Mouse (Mus musculus) 416B (cell line): ENCODE measurements around the gene Baiap2l1.
A peak's percentile ranks its signal among the peaks of the same experiment; 100 is the strongest.
"Not testable (repeated sequence)": the region's sequence is repeated elsewhere in the genome, so short reads cannot be mapped to it uniquely, and the experiment has no call there.

Experiments
- DNase-seq: peaks from one replicate; pipeline ENCODE4 v3.0.0; 2011; ENCODE audit warnings: low read depth

The Baiap2l1 gene

DNA sequence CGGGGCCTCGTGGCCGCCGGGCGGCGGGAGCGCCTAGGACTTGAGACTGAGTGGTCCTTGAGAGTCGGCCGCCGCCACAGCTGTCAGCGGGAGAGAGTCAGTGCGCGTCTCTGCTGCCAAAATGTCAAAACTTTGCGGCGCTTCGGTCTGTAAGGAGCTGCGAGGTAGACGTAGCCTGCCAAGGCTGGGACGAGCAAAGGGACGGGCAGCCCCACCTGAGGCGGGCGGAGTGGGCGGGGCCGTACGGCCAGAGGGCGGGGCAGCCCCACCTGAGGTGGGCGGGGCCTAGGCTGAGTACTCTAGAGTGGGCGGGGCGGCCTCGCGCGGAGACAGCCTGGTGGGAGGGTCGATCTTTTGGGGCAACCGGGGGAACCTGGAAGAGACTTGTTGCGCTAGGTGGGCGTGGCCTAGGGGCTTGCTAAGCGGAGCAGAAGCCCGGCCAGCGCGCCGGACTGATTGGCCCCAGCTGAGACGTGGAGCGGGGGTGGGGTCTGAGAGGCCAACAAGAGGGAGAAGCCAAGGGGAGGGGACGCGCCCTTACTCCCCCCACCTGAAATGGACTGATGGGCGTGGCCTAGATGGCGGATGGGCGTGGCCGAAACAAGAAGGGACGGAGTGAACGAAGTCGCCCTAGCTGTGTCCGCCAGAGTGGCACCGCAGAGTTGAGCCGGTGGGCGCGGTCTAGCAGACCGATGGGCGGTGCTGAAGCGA, at the start of gene Baiap2l1:
TSS of gene Baiap2l1 (minus strand) at position 232 of the 711 bp plus-strand sequence.
- no peak for DNase-seq

DNA sequence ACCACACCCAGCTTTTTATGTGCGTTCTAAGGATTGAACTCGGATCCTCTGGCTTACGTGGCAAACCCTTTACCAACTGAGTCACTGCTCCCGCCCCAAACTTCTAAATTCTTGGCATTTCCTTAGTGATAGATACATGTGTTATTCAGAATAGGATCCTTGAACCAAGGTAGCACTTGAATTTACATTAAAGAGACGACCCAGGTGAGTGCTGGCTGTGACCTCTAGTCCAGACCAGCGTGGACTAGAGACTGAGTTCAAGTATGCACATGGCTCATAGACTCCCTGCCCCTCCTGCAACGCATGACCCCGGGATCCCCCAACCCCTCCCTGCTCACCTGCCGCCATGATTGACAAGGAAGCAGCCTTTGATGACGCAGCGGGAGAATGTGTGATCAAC, 48.3 kb upstream of the Baiap2l1 start:
- DNase-seq: no peak

DNA sequence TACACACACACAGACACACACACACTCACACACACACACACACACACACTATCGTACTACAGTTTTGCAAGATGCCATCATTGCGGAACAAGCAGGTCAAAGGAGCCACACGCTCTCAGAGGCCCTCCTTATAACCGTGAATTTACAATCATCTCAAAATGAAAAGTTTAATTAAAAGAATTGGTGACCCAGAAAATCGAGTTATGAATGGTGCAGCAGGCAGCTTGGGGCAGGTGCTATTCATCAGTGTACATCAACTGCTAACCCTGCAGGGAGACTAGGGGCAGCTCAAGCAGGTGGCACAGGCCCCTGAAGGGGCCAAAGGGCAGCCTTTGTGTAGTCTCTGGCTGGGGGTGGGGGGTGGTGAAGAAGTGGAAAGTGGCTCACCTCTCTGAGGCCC, 42.9 kb upstream of the Baiap2l1 start:
- DNase-seq: no peak

DNA sequence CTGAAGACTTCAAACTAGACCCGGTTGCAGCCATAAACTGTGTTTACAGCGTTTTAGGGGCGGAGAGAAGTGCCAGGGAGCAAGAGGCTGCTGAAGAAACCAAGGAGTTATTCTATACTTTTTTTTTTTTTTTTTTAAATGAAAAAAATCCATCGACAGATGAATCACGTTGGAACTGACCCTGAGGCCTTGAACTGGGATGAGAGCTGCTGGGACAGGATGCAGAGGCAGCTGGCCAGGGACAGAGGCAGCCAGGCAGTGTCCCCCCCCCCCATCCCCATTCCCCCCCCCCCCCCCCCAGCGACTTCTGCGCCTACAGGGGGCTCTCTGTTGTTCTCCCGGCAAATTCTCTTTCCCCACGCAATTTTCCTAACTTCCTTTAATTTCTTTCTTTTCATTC, 39.7 kb upstream of the Baiap2l1 start:
- DNase-seq: no peak

DNA sequence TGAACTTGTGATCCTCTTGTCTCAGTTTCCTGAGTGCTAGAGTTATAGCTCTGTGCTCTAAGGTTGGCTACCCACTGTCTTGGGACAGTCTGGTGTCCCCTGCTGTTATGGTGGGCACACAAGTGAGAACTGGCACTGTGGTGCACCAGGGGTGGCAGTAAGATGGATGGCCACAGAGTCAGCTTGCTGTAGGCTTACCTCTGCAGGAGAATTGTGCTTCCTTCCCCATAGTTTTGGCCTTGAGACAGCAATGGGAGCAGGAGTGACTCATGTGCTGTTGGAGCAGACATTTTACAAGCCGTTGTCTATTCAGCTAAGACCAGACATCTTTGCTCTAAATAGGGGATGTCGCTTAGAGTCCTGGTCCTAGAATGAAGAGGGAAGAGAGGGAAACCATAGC, 36.2 kb upstream of the Baiap2l1 start:
- no peak for DNase-seq

DNA sequence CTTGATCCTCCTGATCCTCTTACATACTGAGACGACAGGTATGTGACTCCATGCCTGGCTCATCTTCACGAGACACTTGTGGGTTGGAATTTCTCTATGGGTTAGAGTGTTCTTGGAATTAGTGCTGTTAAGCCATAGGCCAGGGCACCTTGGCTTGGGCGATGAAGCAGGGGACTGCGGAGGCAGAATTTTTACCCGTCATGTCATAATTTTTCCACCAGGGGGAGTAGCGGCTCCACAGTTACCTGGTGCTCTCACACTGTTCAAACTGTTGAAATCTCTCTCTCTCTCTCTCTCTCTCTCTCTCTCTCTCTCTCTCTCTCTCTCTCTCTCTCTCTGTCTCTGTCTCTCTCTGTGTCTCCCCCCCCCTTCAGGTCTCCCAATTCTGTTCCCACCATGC, 29.9 kb upstream of the Baiap2l1 start:
- peak; percentile 30 for DNase-seq

DNA sequence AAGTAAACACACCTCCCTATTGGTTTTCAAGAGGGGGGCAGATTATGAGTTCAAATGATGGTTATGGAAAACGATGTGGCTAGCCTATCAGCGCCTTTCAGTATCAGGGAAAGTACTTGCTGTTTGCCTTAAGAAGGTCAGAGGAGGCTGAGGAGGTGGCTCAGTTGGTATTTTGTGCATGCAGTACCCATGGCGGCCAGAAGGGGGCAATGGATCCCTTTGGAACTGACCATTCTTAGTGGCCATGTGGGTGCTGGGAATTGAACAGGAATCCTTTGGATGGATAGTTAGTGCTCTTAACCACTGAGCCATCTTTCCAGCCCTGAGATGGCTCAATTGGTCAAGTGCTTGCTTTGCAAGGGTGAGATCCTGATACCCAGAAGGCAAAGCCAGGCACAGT, 26.0 kb upstream of the Baiap2l1 start:
- no peak for DNase-seq

DNA sequence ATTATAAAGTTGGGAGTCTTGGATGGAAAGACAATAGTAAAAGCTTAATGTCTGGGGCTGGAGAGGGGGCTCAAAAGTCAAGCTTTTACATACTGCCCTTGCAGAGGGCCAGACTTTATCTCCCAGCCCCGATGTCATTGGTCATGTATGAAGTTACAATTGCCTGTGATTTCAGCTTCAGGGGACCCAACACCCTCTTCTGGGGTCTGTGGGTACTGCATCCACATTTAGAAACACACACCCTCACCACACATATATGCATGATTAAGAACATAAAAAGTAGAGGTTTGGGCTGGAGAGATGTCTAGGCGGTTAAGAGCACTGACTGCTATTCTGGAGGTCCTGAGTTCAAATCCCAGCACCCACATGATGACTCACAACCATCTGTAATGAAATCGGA, 23.9 kb upstream of the Baiap2l1 start:
- DNase-seq: peak; percentile 50

DNA sequence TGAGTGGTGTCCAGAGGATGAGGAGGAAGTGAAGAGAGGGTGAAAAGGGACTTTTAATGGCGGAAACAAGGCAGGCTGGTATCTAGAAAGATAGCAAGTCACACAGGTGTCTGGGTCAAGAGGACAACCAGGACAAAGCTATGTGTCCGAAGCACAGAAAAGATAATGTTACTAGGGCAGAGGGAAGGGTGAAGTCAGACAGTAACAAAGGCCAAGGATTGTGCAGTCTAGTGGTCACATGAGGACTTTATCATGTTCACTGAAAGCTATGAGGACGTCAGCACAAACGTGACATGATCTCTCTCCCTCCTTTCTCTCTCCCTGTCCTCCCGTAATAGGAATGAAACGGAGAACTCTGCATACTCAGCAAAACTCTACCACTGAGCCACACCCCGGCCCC, 22.8 kb upstream of the Baiap2l1 start:
- no peak for DNase-seq

DNA sequence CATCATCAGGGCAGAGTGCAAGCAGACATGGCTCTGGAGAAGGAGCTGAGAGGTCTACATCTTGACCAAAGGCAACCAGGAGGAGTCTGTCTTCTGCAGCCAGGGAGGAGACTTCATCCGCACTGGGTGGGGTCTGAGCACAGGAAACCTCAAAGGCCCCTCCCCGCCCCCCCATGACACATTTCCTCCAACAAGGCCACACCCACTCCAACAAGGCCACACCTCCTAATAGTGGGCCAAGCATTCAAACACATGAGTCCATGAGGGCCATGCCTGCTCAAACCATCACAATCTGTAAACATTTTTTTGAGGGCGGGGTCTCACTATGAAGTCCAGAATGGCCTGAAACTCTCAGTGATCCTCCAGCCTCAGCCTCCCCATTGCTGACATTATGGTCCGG, 21.5 kb upstream of the Baiap2l1 start:
- DNase-seq: peak; percentile 54

DNA sequence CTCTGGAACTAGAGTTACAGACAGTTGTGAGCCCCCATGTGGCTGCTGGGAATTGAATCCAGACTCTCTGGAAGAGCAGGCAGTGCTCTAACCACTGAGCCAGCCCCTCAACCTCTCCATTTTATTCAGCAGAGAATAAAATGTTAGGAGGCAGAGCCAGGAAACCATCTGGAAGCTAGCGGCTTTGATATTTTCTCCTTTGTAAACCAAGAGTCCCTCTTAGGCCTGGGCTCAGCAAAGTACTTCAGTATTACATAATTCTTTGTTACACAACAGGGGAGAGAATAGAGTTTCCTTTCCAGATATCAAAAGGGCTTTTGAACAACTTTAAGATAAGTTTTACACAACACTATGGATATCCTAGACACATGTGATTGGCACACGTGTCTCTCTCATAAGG, 15.0 kb upstream of the Baiap2l1 start:
- DNase-seq: no peak

DNA sequence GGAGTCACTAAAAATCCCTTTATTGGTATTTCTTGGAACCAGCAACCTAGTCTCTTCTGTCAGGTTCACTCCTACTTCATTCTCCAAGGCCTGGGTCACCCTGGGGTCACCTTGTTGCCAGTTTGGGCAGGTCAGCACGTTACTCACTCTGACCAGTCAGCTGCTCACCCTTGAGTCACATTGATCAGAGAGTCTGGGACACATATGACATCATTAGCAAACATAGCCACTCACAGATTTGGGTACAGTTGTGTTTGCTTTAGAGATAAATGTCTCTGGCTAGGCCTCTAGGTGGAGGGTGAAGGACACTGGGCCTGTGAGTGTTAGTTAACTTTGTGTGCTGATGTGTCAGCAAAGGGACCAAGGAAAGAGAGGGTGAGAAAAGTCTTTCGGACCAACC, 14.3 kb upstream of the Baiap2l1 start:
- DNase-seq: no peak

DNA sequence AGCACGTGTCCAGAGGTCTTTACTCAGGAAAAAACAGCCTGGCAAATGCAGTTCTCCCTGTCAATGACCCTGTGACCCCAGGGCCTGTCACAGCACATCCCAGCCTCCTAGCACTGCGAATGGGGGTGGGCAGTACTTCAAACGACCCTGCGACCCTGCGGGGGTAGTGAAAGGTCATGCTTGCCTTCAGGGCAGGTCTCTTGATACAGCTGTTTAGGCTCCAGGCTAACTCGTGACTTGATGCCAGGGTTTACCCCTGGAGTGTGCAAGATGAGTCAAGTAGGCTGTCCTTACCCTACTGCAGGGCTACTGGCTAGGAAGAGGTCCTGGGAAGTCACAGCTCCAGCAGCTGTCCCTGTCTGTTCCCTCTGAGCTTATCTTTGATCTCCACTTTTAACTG, 13.1 kb upstream of the Baiap2l1 start:
- DNase-seq: no peak

DNA sequence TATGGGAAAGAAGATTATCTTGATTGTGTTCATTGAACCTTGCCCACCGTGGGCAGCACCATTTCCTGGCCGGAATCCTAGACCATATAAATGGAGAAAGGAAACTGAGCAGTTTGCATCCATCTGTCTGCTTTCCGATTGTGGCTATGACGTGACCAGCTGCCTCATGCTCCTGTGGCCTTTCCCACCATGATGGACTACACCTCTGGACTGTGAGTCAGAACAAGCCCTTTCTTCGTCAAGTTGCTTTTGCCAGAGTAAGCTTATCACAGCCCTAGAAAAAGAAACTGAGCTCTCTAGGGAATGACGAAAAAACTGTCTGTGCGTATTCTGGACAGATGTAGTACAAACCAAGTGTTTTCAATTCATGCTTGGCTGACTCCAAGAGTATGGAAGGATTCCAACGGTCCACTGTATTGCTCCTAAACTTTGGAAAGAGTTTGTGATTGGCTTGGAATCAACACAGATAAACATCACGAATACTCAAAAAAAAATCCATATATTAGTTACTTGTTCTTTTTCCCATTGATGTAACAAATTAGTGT, 10.8 kb upstream of the Baiap2l1 start:
- DNase-seq: no peak

DNA sequence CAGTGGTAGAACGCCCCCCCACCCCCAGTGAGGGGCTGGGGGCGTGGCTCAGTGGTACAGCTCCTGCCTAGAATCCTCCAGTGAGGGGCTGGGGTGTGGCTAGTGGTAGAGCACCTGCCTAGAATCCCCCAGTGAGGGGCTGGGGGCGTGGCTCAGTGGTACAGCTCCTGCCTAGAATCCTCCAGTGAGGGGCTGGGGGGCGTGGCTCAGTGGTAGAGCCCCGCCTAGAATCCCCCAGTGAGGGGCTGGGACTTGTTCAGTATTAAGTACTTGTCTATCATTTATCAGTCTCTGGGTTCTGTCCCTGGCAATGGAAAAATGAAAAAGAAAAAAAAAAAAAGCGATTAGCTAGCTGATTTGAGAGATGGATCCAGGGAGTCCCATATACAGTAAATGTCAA, 8.6 kb upstream of the Baiap2l1 start:
- not testable (repeated sequence) for DNase-seq

DNA sequence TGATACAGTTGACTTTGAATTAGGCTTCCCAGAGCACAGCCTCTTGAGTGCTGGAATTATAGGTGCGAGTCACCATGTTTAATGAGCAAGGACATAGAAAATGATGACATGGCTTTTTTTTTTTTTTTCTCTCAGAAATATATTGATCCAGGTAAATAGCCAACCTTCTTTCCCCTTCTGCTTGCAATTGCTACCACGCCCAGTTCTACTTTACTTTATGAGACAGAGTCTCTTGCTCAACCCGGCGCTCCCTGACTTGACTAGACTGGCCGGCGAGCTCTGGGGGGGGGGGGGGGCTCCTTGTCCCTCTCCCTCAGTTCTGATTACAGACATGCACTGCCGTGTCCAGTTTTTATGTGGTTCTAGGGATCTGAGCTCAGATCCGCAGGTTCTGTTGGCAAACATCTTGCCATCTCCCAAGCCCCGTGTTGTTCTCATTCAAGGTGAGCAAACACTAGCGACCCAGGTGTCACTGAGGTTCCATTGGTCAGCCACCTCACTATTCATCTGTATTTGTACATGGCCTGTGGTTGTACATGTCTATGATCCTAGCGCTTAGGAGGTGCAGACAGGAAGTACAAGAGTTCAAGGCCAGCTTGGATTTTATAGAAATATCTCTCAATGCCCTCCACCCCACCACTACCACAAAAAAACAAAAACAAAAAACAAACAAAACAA, 6.9 kb upstream of the Baiap2l1 start:
- DNase-seq: no peak

DNA sequence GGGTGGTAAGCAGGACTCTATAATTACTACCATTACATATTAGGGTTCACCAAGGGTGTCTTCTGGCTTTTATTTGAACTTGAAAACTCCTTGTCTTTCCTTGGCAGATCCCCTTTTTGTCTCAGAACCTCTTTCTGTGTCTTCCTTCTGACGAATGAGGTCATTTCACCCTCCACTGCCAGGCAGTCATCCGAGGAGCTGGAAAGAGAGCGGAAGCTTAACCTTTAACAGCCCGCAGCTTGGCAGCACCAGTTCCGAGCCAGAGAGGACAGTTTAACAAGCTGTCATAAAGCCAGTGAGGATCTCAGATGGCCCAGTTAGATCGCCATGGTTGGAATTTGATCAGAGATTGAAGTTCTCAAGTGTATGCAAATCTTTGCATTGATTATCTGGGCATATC, 2.4 kb upstream of the Baiap2l1 start:
- DNase-seq: no peak

DNA sequence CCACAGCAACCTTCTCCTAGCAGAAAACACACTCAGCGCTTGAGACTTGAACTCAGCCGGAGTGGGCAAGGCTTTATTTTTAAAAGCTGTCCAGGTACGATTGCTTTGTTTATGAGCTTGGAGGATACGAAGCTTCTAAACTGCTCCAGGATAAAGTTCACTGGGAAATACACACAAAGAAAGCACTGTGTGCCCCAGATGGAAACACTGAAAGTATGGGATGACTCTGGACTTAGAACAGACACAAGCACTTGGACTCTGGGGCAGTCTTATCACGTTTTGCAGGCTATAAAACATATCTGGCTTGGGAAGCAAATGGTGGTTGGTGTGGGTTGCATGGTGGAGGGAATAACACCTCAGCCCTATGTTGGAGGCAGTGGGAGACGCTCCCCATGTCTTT, 2.0 kb upstream of the Baiap2l1 start:
- no peak for DNase-seq

DNA sequence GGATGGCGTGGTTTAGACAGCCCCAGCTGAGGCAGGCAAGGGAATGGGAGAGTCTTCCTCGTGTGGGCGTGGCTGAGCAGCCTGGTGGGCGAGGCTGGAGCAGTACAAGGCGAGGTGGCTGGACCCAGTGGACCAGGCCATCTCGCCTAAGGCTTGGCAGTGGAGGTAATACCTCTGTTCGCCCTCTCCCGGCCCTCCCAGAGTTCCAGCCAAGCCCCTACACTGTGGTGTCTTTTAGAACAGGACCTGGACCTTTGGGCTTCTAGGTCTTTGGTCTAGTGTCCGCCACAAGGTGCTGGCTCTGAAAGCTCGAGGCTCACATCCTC, 643 bp upstream of the Baiap2l1 start:
- no peak for DNase-seq

DNA sequence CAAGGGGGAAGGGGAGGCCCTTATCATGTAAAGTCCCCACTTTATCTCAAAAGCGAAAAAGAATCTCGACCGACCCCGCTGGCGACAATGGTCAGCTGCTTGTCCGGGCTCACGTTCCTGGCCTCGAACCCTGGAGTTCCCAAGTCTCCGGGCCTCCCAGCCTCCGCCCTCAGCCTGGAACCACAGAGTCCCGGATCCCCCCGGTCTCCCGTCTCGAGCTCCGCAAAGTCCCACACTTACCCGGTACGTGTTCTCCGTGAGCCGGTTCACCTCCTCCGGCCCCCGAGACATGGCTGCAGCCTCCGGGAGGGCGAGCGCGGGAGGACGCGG, 396 bp downstream of the Baiap2l1 start:
- no peak for DNase-seq

DNA sequence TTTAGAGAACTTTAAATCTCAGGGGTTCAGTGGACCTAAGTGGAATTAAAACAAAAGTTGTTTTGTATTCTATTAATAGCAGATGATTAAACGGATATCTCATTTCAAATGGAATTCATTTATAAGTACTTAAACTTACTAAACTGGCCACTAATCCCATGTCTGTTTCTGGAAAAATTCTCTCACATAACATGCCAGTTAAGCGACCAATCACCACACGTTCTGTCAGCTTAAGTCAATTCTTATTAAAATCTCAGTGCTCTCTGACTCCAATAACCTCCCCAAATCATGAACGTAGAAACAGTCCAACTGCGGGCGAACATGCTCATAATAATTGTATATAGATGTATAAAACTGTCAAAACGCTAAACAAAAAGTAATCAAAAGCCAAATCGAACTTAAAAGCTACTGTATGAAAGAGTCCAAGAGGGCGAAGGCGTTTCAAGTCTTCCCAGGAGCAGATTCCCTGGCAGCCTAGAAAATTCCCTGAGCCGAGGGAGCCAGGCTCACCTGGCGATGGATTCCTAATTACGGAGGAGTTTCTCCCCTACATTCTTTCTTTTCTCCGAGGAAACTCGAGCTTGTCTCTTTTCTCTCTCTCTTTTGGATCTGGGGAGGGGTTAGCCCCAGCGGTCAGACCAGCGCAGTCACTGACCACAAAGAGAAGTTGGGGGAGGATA, 996 bp downstream of the Baiap2l1 start:
- no peak for DNase-seq

DNA sequence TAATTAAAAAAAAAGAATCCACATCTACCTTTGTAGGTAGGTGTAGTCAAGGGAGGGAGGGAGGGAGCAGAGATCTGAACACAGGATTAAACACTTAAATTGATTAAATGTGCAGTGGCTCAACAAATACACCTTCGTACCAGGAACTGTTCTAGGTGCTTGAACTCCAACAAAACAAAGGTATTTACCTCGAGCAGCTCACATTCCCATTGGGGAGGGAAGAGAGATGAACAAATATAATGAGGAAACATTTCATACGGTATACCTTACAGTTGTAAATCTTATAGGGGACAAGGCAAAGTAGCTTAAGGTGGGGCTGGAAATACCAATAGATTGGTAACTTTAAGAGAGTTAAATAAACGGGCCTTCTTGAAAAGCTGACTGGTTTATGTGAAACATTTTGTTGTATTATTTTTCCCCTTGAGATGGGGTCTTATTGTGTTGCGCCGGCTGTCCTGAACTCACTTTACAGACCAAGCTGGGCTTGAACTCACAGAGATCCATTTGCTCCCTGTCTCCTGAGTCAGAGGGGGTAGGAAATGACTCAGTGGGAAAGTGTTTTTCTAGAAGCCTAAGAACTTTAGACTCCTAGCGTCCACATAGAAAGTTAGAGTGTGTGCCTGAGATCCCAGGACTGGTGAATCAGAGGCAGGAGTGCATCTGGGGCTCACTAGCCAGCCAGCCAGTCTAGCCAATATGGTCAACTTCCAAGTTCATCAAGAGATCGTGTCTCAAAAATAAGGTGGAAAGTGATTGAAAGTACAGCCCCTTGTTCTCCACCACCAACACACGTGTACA, 5.5 kb downstream of the Baiap2l1 start:
- DNase-seq: peak; percentile 6

DNA sequence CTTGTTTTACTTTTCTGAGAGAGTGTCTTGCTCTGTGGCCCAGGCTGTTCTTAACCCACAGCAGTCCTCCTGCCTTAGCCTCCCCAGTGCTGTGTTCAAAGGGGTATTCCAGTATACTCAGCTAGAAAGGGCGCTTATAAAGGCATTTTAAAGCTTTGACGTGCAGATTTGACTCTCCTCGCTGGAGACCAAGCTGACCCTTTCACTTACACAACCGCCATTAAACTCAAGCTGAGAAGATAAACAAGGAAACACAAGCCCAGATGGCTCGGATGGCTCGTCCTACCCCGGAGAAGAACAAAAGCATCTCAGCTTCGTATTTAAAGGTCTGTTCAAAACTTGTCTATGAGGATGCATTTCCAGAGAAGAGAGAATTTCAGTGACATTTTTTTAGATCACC, 6.7 kb downstream of the Baiap2l1 start:
- no peak for DNase-seq
